Mouse (Mus musculus) liver, adult 2 months (tissue): ENCODE measurements around the gene Arhgef3. TPM values are rescaled to one million over a fixed set of nuclear protein-coding genes. Genes with fewer than 3 reads are reported as not detected.

Source experiments
- DNase-seq: peaks from one replicate; pipeline ENCODE4 v3.0.0-alpha.2; 2011; ENCODE audit warnings: low read depth, low spot score; ENCODE audit errors: extremely low read depth
- H3K27ac ChIP-seq: fragments of 200-500 bp; replicated peaks from 2 replicates; pipeline ENCODE4 v1.5.1; 2012; ENCODE audit warnings: low read depth, mild to moderate bottlenecking, control low read depth, inconsistent platforms, low read length; ENCODE audit not compliant: insufficient read depth
- H3K27me3 ChIP-seq: fragments of 200-500 bp; 2 replicates; pipeline ENCODE4 v1.6.1; 2012; ENCODE audit warnings: mild to moderate bottlenecking, moderate library complexity, low read length, inconsistent platforms; ENCODE audit not compliant: control insufficient read depth, insufficient read depth
- H3K36me3 ChIP-seq: fragments of 200-500 bp; 2 replicates; pipeline ENCODE4 v1.6.1; 2012; ENCODE audit warnings: low read length, inconsistent platforms; ENCODE audit not compliant: control insufficient read depth, insufficient read depth
- H3K4me1 ChIP-seq: fragments of 200-500 bp; 2 replicates; pipeline ENCODE4 v1.6.1; 2011; ENCODE audit warnings: low read length; ENCODE audit not compliant: control insufficient read depth, insufficient read depth
- H3K4me3 ChIP-seq: fragments of 200-500 bp; 2 replicates; pipeline ENCODE4 v1.5.1; 2011; ENCODE audit warnings: low read depth, mild to moderate bottlenecking, control low read depth, low read length, moderate library complexity; ENCODE audit not compliant: insufficient read depth
- H3K79me2 ChIP-seq: fragments of 200-500 bp; 2 replicates; pipeline ENCODE4 v1.6.1; 2012; ENCODE audit warnings: inconsistent platforms, mild to moderate bottlenecking, low read length, moderate library complexity; ENCODE audit not compliant: control insufficient read depth, insufficient read depth
- H3K9ac ChIP-seq: fragments of 200-500 bp; 2 replicates; pipeline ENCODE4 v1.6.1; 2012; ENCODE audit warnings: low read depth, mild to moderate bottlenecking, control low read depth, inconsistent platforms, low read length
- CTCF ChIP-seq: fragments of 200-500 bp; IDR thresholded peaks from 2 replicates; pipeline ENCODE4 v1.5.1; 2011; ENCODE audit warnings: low read depth, low read length, control low read depth
- POLR2A ChIP-seq: fragments of 200-500 bp; IDR thresholded peaks from 2 replicates; pipeline ENCODE4 v1.6.1; 2011; ENCODE audit warnings: low read length, control low read depth; ENCODE audit not compliant: insufficient read depth; ENCODE audit errors: extremely low read depth
- WGBS: fragments of 180-500 bp; shearing (Covaris S2); methylation state at CpG from one replicate; pipeline ENCODE4 v1.1.7; 2018; 5-methylcytosine and 5-hydroxymethylcytosine counted together
- polyA plus RNA-seq: library from polyadenylated mRNA; depleted of rRNA; stranded (reverse); fragments of >200 nt; gene quantifications from 2 replicates; pipeline ENCODE4 v1.2.3, GENCODE M21; 2012
- total RNA-seq: library from RNA; depleted of rRNA; stranded (reverse); fragments of >200 nt; gene quantifications from 2 replicates; pipeline ENCODE4 v1.2.3, GENCODE M21; 2014

The Arhgef3 gene
- total and polyA plus RNA-seq, 2 experiments, result 6.4 to 19.3 TPM

- WGBS, result 47% methylated on average over 6 of the region's 6 CpGs
- H3K27me3 ChIP-seq, result no peaks in the 10 kb centered on the region
- H3K4me3 ChIP-seq, result no peak overlapping the region
- peaks cover 9% of the 10 kb centered on the region for H3K4me1 ChIP-seq
- DNase-seq, result no peak
- no peak for TF ChIP-seq POLR2A
- TF ChIP-seq CTCF, result no peak
- no peak overlapping the region for H3K27ac ChIP-seq
- H3K36me3 ChIP-seq, result no peaks in the 10 kb centered on the region
- H3K9ac ChIP-seq, result no peak overlapping the region
- H3K79me2 ChIP-seq, result no peaks in the 10 kb centered on the region
Observed at GRCm38 (mm10) chr14:27174188-27174786, 59.6 kb downstream of the Arhgef3 start.

GRCm38 (mm10) chr14:27174831-27175301 lies 60.2 kb downstream of the Arhgef3 start:
- H3K4me1 ChIP-seq, result peaks cover 9% of the 10 kb centered on the region
- no peaks in the 10 kb centered on the region for H3K36me3 ChIP-seq
- H3K27me3 ChIP-seq, result no peaks in the 10 kb centered on the region
- DNase-seq, result no peak
- H3K4me3 ChIP-seq, result no peak overlapping the region
- no peak overlapping the region for H3K27ac ChIP-seq
- TF ChIP-seq CTCF (no peak), POLR2A (no peak)
- WGBS, result 82% methylated on average over 12 of the region's 12 CpGs
- no peak overlapping the region for H3K9ac ChIP-seq
- no peaks in the 10 kb centered on the region for H3K79me2 ChIP-seq

GRCm38 (mm10) chr14:27175343-27175742 lies 60.6 kb downstream of the Arhgef3 start:
- no peak overlapping the region for H3K9ac ChIP-seq
- H3K27ac ChIP-seq, result no peak overlapping the region
- 95% methylated on average over 11 of the region's 11 CpGs for WGBS
- no peak overlapping the region for H3K4me3 ChIP-seq
- no peak for DNase-seq
- TF ChIP-seq POLR2A (no peak), CTCF (no peak)
- peaks cover 9% of the 10 kb centered on the region for H3K4me1 ChIP-seq
- H3K79me2 ChIP-seq, result no peaks in the 10 kb centered on the region
- no peaks in the 10 kb centered on the region for H3K27me3 ChIP-seq
- H3K36me3 ChIP-seq, result no peaks in the 10 kb centered on the region

DNA sequence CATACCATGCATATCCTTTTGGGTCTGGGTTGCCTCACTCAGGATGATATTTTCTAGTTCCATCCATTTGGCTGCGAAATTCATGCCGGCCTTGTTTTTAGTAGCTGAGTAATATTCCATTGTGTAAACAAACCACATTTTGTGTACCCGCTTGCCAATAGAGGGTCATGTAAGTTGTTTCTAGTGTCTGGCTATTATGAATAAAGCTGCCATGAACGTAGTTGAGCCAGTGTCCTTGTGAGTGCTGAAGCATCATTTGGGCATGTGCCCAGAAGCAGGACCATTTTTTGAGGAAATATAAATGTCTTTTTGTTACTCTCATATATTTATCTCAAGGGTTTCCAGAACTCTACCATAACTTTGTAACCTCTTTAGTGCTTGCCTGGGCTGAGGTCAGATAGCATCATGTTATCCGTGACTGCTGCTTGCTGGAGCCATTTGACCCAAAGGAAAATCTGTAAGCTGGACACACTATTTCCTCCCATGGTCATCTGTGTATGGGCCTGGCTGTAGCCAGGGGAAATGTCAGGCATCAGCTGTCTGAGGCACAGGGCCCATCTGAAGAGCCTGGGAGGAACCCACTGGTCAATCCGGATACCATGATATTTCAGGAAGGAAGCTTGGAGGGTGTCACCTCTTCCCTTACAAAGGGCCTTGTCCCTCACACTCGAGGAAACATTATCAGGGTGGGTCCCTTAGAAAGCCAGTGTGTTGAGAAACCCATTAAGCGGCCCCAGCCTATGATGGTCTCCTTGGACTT lies 63.3 kb downstream of the Arhgef3 start:
- Histone ChIP-seq H3K9ac (no peak overlapping the region), H3K4me1 (peaks cover 20% of the 10 kb centered on the region), H3K79me2 (no peaks in the 10 kb centered on the region), H3K27me3 (no peaks in the 10 kb centered on the region), H3K4me3 (no peak overlapping the region), H3K36me3 (no peaks in the 10 kb centered on the region), H3K27ac (peak overlapping the region; percentile 66)
- no peak for TF ChIP-seq CTCF
- no peak for TF ChIP-seq POLR2A
- WGBS, result 72% methylated on average over 8 of the region's 8 CpGs
- DNase-seq, result no peak

- no peak for TF ChIP-seq CTCF
- no peak for TF ChIP-seq POLR2A
- Histone ChIP-seq H3K36me3 (no peaks in the 10 kb centered on the region), H3K27me3 (no peaks in the 10 kb centered on the region), H3K79me2 (no peaks in the 10 kb centered on the region), H3K4me3 (no peak overlapping the region), H3K9ac (no peak overlapping the region), H3K27ac (peak overlapping the region; percentile 66), H3K4me1 (peaks cover 23% of the 10 kb centered on the region)
- peak; percentile 63 for DNase-seq
- WGBS, result 50% methylated on average over 8 of the region's 8 CpGs
Observed at GRCm38 (mm10) chr14:27178560-27178920, 63.8 kb downstream of the Arhgef3 start.

DNA sequence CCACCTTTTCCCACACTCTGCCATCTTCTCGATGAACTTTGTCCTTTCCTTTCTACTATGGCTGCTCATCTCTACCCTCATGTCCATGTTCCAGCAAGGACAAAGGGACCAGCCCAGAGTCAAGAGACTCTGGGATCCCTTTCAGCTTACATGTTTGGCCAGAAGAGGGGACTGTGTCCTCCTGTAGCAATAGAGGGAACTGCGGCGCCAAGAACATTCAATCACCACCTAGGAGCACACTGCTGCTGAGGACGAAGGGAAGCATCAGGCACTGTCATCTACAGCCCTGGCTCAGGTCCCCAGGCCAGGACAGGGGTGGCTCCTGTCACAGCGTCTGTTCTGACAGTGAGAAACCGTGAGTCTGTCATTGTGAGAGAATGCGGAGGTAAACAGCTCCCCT lies 65.1 kb downstream of the Arhgef3 start:
- TF ChIP-seq POLR2A (no peak), CTCF (no peak)
- Histone ChIP-seq H3K79me2 (no peaks in the 10 kb centered on the region), H3K4me1 (peaks cover 23% of the 10 kb centered on the region), H3K4me3 (no peak overlapping the region), H3K27ac (no peak overlapping the region), H3K27me3 (no peaks in the 10 kb centered on the region), H3K36me3 (no peaks in the 10 kb centered on the region), H3K9ac (no peak overlapping the region)
- WGBS, result 93% methylated on average over 7 of the region's 7 CpGs
- DNase-seq, result no peak
